Mouse (Mus musculus) right cerebral cortex, postnatal 10 days (tissue): ENCODE measurements around the gene Olfr107.

ENCODE experiments used
- DNase-seq, 2 experiments: peaks; one replicate each; pipeline ENCODE4 v3.0.0; 2021; ENCODE audit warnings: low spot score in 2 of 2

The Olfr107 gene

DNA sequence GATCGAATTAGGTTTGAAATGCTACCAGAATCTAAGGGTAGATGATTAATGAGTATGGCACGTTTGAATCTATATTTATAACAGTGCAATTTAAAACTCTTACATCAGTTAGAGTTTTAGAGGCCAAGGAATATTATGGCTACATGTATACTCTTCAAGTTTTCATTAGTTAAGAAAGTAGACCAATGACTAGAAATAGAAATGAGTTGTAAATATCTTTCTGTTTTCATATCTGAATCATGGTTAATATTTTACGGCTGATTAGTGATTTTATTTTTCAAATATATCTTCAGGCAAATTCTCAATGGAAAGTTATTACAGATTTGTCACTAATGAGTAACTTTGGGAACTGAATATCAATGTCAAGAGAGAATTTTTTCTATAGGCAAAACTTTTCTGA is at the start of gene Olfr107:
Olfr107 (plus strand) TSS at position 301 of the 400 bp plus-strand sequence.
- DNase-seq: no peak

DNA sequence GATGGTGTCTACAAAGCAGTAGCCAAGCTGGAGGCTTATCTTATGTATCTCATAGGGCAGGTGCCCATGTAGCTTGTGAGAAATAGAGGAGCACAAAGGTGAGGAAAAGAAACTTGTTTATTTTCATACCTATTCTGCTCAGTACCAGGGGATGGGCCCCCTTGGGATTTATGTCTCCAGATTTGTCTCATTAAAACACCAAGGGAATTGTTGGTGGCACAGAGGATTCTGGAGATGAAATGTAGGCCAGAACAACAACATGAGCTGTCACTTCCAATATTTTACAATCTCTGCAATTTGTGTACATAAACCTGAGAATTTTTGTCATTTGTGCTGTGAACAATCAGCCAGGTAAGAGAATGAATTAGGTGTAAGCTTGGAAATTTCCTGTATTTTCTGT is 39.7 kb upstream of the Olfr107 start, which contains the start of gene Olfr104-ps:
Olfr104-ps (plus strand) TSS at position 301 of the 400 bp plus-strand sequence.
- DNase-seq: no peak

DNA sequence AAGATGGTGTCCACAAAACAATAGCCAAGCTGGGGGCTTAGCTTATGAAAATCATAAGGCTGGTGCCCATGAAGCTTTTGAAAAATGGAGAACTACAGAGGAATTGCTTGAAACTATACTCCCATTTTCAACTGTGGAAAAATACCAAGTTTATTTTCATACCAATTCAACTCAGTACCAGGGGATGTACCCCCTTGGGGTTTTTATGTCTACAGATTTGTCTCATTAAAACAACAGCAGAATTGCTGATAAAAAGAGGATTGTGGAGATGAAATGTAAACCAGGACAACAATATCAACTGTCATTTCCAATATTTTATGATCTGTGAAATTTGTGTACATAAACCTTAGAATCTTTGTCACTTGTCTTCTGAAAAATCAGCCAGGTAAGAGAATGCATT is 20.3 kb upstream of the Olfr107 start, which contains the start of gene Olfr105-ps:
Olfr105-ps (plus strand) TSS at position 301 of the 400 bp plus-strand sequence.
- DNase-seq: no peak

DNA sequence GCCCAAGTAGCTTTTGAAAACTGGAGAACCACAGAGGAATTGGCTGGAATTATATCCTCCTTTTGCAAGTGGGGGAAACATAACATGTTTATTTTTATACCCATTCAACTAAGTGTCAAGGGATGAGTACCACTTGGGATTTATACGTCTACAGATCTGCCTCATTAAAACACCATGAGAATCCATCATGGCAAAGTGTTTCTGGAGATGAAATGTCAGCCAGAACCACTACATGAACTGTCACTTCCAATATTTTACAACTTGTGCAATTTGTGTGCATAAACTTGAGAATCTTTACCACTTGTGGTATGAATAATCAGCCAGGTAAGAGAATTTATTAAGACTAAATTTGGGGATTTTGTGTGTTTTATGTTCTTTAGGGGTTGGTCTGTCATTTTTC is 8.9 kb upstream of the Olfr107 start, which contains the start of gene Olfr106-ps:
Olfr106-ps (plus strand) TSS at position 301 of the 400 bp plus-strand sequence.
- no peak for DNase-seq

DNA sequence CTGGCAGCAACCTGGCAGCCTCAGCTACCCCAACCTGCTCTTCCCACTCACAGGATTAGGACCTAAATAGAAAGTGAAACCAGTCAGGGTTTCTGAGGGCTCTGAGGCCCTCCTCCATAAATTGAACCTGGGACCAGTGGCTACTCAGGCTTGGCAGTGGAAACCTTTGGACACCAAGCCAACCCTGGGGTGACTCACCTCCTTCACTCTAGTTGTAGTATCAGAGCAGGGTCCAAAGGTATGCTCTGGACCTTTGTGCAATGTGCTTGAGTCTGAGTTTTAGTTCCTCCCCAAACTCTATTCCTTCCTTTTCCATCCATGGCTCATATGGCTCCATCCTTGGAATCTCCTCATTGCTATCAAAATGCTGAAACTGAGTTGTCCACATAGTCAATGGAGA is 14.4 kb downstream of the Olfr107 start:
- DNase-seq: no peak

DNA sequence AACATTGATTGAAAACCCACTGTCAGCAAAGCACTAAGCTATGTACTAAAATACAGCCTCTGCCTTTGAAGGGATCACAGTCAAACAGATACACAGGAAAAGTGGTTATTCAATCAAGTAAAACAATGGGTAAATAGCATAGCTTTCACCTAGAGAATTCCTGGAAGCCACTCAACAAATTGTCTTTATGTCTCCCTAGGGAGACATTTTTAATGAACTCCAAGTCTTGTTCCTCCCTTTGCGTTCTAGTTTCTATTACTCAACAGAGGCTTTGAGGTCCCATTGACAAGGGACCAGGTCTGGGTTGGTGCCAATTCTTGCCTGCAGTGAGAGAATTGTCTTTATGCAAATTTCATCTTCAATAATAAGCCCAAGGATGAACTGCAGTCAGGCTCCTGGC is 46.2 kb downstream of the Olfr107 start, which contains the start of gene Olfr108:
Olfr108 (plus strand) TSS at position 301 of the 400 bp plus-strand sequence.
- DNase-seq: no peak
